Mouse (Mus musculus) lung, embryonic 16.5 days (tissue): ENCODE measurements around the gene Rep15. TPM values are rescaled to one million over a fixed set of nuclear protein-coding genes. Genes with fewer than 3 reads are reported as not detected.

Experiments used
- ATAC-seq: fragments of 200-750 bp; cut with Nextera tagmentation; 2 replicates; pipeline ENCODE4 v1.8.0; 2017; ENCODE audit warnings: low read depth, mild to moderate bottlenecking, moderate library complexity
- H3K27ac ChIP-seq: fragments of 300-500 bp; sonication (generic); 2 replicates; pipeline ENCODE4 v1.5.1; 2014; ENCODE audit warnings: mild to moderate bottlenecking, control low read depth, low read length
- H3K27me3 ChIP-seq: fragments of 300-500 bp; sonication (generic); 2 replicates; pipeline ENCODE4 v1.6.1; 2014; ENCODE audit warnings: low read depth, low read length, mixed read lengths; ENCODE audit not compliant: control insufficient read depth, insufficient read depth
- H3K36me3 ChIP-seq: fragments of 300-500 bp; sonication (generic); 2 replicates; pipeline ENCODE4 v1.6.1; 2014; ENCODE audit warnings: low read length; ENCODE audit not compliant: control insufficient read depth, insufficient read depth
- H3K4me1 ChIP-seq: fragments of 300-500 bp; sonication (generic); replicated peaks from 2 replicates; pipeline ENCODE4 v1.6.1; 2014; ENCODE audit warnings: low read length, mixed read lengths; ENCODE audit not compliant: control insufficient read depth, insufficient read depth
- H3K4me2 ChIP-seq: fragments of 300-500 bp; sonication (generic); 2 replicates; pipeline ENCODE4 v1.6.1; 2014; ENCODE audit warnings: low read depth, low read length, control low read depth
- H3K4me3 ChIP-seq: fragments of 300-500 bp; sonication (generic); 2 replicates; pipeline ENCODE4 v1.5.1; 2014; ENCODE audit warnings: mild to moderate bottlenecking, low read length, control low read depth
- H3K9ac ChIP-seq: fragments of 300-500 bp; sonication (generic); 2 replicates; pipeline ENCODE4 v1.6.1; 2014; ENCODE audit warnings: low read length, control low read depth
- H3K9me3 ChIP-seq: fragments of 300-500 bp; sonication (generic); 2 replicates; pipeline ENCODE4 v1.6.1; 2016; ENCODE audit warnings: low read length; ENCODE audit not compliant: control insufficient read depth
- WGBS: fragments of 180-500 bp; shearing (Covaris S2); extraction: QIAGEN DNeasy Blood & Tissue Kit; methylation state at CpG from one replicate; pipeline ENCODE4 v1.1.7; 2014; 5-methylcytosine and 5-hydroxymethylcytosine counted together
- polyA plus RNA-seq: library from polyadenylated mRNA; unstranded; fragments of >200 nt; fragmentation: Nextera tagmentation; extraction: Ambion mirVana; gene quantifications from 2 replicates; pipeline ENCODE4 v1.2.1, GENCODE M21; 2015

Gene Rep15
- polyA plus RNA-seq, 1 experiment from 2014 or later: 0.73 TPM

DNA sequence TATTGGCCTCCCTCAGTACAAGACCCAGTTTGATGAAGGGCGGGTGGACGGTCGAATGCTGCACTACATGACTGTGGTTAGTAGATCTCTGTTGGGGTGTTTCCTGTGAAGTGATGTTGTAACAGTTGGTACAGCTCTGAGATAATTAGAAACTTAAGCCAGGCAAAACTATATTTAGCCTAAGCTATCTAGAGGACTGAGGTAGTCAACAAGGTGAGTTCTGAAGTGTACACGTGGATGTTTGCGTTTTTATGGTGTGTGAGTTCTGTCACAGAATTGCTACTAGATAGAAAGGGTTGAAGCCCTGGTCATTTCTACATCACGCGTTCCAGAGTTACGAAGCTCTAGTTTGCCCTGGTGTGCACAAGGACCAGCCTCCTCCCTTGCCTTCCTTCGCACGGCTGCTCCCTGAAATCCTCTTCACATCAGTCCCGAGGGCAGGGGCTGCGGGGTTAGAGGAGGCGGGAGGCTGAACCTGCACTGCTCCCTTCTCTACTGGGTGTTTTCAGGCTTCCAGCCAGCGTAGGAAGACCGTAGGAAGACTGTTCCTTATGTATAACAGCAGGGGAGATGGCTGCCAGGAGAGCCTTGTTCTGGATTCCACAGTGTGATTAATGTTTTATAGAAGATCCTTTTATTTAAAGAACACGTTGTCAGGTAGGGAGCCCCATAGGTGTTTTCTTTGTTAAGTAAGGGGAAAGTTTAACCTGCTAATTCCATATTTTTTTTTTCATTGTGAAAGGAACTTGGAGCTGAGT, 9.8 kb upstream of the Rep15 start:
- Histone ChIP-seq H3K9me3 (no peaks in the 10 kb centered on the region), H3K36me3 (peaks cover 20% of the 10 kb centered on the region), H3K27me3 (no peaks in the 10 kb centered on the region), H3K4me2 (no peak overlapping the region), H3K4me1 (no peaks in the 10 kb centered on the region), H3K4me3 (no peak overlapping the region), H3K9ac (no peak overlapping the region), H3K27ac (no peak overlapping the region)
- WGBS: 85% methylated on average over 16 of the region's 16 CpGs
- ATAC-seq: no peak

DNA sequence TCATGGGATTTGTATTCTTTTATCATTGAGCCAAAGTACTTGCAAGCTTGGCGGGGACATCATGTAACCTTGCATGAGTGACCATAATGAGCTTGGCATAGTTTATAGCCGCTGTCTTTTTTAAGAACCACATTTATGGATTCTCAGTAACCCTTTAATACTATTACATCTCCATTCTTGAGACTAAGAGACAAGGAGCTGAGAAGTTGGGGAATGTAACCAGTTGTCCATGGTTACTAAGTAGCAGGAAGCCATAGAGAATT, 9.3 kb upstream of the Rep15 start:
- Histone ChIP-seq H3K27me3 (no peaks in the 10 kb centered on the region), H3K9me3 (no peaks in the 10 kb centered on the region), H3K36me3 (peaks cover 26% of the 10 kb centered on the region), H3K4me3 (no peak overlapping the region), H3K4me1 (no peaks in the 10 kb centered on the region), H3K4me2 (no peak overlapping the region), H3K9ac (no peak overlapping the region), H3K27ac (no peak overlapping the region)
- no peak for ATAC-seq
- WGBS: 91% methylated on average over 2 of the region's 2 CpGs

DNA sequence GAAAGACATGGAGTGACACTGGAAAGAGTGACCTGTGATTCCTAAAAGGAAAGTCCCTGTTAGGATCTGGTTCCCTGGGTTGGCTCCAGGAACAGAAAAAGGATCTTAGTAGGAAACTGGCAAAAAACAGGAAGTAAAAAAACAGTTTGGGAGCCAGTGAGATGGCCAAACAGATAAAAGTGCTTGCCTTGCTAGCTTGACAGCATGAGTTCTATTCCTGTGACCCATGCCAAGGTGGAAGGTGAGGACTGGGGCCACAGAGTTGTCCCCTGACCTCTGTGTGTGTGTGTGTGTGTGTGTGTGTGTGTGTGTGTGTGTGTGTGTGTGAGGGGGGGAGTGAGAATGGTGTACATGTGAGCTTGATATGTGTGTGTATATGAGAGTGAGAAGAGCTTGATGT, 8.8 kb upstream of the Rep15 start:
- Histone ChIP-seq H3K4me2 (no peak overlapping the region), H3K27me3 (no peaks in the 10 kb centered on the region), H3K4me1 (no peaks in the 10 kb centered on the region), H3K9ac (no peak overlapping the region), H3K27ac (no peak overlapping the region), H3K36me3 (peaks cover 27% of the 10 kb centered on the region), H3K9me3 (no peaks in the 10 kb centered on the region), H3K4me3 (no peak overlapping the region)
- ATAC-seq: no peak

DNA sequence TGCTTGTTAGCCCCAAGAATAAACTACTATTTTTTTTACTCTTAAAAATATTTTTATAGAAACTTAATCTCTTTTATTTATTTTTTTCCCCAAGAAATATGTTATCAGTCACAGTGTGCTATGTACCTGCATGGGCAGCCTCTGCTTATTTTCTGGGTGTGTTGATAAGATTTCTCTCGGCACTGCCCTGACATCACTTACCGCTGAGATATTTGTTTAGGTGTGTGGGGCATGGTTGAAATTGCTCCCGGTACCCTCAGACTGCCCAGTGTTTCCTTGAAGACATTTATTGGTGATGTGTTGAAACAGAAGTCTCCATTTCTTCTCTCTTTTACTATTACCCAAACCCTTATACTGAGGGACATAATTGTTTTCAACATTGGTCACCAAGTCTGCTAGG, 7.6 kb upstream of the Rep15 start:
- no peak overlapping the region for H3K9ac ChIP-seq
- WGBS: 61% methylated on average over 3 of the region's 3 CpGs

DNA sequence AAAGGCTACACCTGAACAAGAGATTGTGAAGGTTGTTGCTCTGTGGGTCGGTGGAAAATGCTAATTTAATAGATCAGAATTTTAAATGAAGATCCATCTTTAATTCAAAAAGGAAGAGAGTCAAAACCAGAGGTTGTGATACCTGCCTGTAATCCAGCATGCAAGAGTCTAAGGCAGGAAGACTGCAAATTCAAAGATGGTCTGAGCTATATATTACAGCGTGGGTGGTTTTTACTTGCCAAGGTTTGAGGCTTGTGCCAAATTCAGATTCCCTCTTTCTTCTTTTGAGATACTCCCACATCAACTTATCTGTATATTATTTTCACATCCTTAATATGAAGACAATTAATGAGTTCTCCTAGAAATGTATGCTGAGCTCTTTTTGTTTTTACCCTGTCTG, 4.0 kb upstream of the Rep15 start:
- Histone ChIP-seq H3K36me3 (peaks cover 30% of the 10 kb centered on the region), H3K27me3 (no peaks in the 10 kb centered on the region), H3K9me3 (no peaks in the 10 kb centered on the region), H3K9ac (no peak overlapping the region), H3K4me2 (no peak overlapping the region), H3K27ac (no peak overlapping the region), H3K4me1 (no peaks in the 10 kb centered on the region), H3K4me3 (no peak overlapping the region)
- WGBS: 98% methylated on average over 2 of the region's 2 CpGs
- ATAC-seq: no peak

More for the DNA sequence above, 7.6 kb upstream of the Rep15 start:
- H3K36me3 ChIP-seq: peaks cover 29% of the 10 kb centered on the region
- H3K9me3 ChIP-seq: no peaks in the 10 kb centered on the region
- H3K4me2 ChIP-seq: no peak overlapping the region
- no peak for ATAC-seq
- no peak overlapping the region for H3K27ac ChIP-seq
- H3K27me3 ChIP-seq: no peaks in the 10 kb centered on the region
- H3K4me1 ChIP-seq: no peaks in the 10 kb centered on the region
- no peak overlapping the region for H3K4me3 ChIP-seq

DNA sequence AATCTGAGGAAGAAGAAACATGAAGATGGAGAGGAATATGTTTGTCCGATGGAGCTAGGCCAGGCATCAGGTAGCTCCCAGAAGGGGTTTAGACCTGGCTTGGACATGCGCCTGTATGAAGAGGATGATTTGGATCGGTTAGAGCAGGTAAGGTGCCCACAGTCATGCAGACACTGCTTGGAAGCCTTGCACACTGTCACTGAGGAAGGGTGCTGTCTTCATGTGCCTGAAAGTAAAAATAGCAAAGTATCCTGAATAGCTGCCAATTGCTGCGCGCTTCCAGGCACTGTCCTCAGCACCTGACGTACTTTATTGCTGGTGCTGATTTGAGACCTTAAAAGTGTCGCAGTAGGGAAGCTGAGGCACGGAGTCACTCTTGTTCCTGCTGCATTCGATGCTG, 2.8 kb upstream of the Rep15 start:
- no peaks in the 10 kb centered on the region for H3K27me3 ChIP-seq
- no peaks in the 10 kb centered on the region for H3K9me3 ChIP-seq
- no peak overlapping the region for H3K27ac ChIP-seq
- WGBS: 90% methylated on average over 9 of the region's 9 CpGs
- no peak overlapping the region for H3K9ac ChIP-seq
- no peaks in the 10 kb centered on the region for H3K4me1 ChIP-seq
- no peak overlapping the region for H3K4me2 ChIP-seq
- H3K4me3 ChIP-seq: no peak overlapping the region
- no peak for ATAC-seq
- H3K36me3 ChIP-seq: peaks cover 30% of the 10 kb centered on the region

DNA sequence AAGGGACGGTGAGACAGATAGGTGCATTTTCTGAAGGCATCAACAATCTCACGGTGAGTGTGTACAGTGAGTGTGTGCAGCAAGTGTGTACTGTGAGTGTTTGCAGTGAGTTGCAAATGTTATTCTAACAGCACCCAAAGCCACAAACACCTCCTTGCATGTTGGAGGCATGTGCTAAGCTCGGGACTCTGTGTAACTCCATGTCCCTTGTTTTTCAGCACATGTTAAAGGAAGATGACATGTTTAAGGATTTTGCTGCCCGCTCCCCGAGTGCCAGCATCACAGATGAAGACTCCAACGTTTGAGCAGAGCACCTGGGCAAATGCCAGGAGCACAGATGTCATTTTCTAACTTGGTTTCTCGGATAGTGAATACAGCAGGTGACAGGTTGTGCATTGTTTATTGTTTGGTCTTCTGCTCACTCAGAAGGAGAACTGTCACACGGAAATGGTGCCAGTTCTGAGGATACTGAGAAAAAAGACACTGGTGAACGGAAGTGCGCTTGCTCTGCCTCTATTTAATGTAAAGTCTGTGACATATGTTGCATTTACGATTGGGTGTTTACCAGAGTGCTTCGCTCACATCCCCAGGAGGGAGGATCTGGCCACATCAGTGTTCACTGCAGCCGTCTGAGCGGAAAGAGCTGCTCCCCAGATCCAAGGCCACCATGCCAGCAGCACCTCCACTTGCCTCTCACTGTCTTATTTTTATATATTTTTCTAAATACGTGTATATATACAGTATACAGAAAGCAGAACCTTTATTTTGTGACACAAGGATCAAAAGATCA, 2.1 kb upstream of the Rep15 start:
- Histone ChIP-seq H3K36me3 (peaks cover 29% of the 10 kb centered on the region), H3K9ac (no peak overlapping the region), H3K9me3 (no peaks in the 10 kb centered on the region), H3K27me3 (no peaks in the 10 kb centered on the region), H3K4me1 (no peaks in the 10 kb centered on the region), H3K4me3 (no peak overlapping the region), H3K4me2 (no peak overlapping the region), H3K27ac (no peak overlapping the region)
- no peak for ATAC-seq
- 86% methylated on average over 15 of the region's 15 CpGs for WGBS

DNA sequence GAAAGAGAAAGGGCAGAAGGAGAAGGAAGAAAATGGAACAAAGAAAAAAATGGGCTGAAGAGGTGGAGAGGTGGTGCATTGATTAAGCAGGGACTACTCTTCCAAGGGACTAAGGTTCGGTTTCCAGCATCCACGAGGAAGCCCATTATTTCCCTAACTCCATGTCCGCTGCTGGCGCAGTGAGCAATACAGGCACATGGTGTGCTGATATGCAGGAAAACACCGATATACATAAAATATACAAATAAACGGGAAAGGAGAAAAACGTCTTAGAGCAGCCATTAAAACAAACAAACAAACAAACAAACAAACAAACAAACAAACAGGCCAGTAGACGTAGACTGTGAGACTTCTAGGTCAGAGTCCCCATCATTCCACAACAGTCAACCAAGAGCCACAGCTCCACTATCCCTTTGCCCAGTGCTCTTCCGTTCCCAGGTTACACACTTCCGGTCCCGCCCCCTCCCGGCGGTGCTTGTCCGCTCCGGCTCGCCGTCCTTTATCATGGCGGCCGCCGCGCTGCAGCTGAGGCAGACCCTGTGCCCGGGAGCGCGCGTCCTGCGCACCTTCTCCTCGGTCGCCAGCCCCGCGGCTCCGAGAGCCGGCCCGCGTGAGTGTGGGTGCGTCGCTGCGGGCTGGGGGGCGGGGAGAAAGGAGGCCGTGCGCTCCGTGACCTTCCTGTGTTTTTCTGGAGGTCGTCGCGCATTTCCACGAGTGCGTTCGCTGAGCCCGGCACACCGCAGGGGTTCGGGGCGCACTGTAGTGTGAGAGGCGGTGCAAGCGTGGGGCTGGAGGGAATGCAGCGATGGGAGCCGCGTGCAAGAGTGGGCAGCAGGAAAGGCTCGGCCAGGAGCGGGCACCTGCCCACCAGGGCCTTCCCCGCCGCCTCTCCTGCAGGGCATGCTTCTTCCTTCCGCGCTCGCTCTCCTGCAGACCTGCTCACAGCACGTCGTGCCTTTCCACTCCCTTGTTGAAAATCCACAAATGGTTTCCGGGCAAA, 10.2 kb downstream of the Rep15 start, which contains the start of gene Mrps35:
TSS of gene Mrps35 (plus strand) at position 474 of the 1,000 bp plus-strand sequence.
- peaks cover 19% of the 10 kb centered on the region for H3K4me1 ChIP-seq
- 3% methylated on average over 58 of the region's 66 CpGs for WGBS
- H3K36me3 ChIP-seq: peaks cover 11% of the 10 kb centered on the region
- no peaks in the 10 kb centered on the region for H3K9me3 ChIP-seq
- peak; percentile 99 for ATAC-seq
- no peaks in the 10 kb centered on the region for H3K27me3 ChIP-seq
- H3K27ac ChIP-seq: peak within 1 kb of the TSS; percentile 87
- peak within 1 kb of the TSS; percentile 96 for H3K9ac ChIP-seq
- peak within 1 kb of the TSS; percentile 71 for H3K4me2 ChIP-seq
- peak within 1 kb of the TSS; percentile 92 for H3K4me3 ChIP-seq

DNA sequence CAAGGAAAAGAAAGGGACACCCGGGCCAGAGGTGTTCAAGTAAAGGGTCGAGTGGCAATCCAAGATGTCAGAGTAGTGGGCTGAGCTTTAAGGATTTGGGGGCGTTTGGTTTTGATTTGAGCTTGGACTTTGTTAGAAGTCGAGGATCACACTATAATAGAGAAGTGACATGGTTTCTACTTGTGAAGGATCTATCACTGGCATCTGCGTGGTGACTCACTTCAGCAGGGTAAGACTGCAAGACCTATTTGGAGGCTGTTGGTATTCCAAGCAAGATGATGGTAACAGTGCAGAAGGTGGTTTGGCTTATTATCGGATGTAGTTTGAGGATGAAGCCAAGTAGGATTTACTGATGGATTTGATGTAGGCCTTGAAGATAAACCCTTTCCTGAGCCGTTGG, 11.2 kb downstream of the Rep15 start:
- peak overlapping the region; percentile 92 for H3K4me3 ChIP-seq
- no peaks in the 10 kb centered on the region for H3K9me3 ChIP-seq
- WGBS: 35% methylated on average over 7 of the region's 7 CpGs
- peaks cover 19% of the 10 kb centered on the region for H3K4me1 ChIP-seq
- peak overlapping the region; percentile 96 for H3K9ac ChIP-seq
- no peaks in the 10 kb centered on the region for H3K27me3 ChIP-seq
- no peak overlapping the region for H3K27ac ChIP-seq
- H3K36me3 ChIP-seq: peaks cover 13% of the 10 kb centered on the region
- H3K4me2 ChIP-seq: peak overlapping the region; percentile 71
- no peak for ATAC-seq
